Mouse (Mus musculus): Measurements from ENCODE around the gene Atp23.

- TF ChIP-seq CTCF (IDR thresholded peaks at IDR 0.05; ENCODE audit: control insufficient read depth, insufficient read depth, low read length) (no peak), POLR2A (IDR thresholded peaks at IDR 0.05; ENCODE audit: borderline replicate concordance, control insufficient read depth, low read depth, low read length) (no peak)
Measured at GRCm38 (mm10) chr10:126831329-126831728, 69.8 kb downstream of the Atp23 start.

Measured in bone marrow, adult 2 months (tissue).